In genomic region chr3:144616654-144617425, GRCm38 (mm10) we compare ENCODE assay signal across 8 mouse cellular contexts. TPM values are rescaled to one million over a fixed set of nuclear protein-coding genes. Genes with fewer than 3 reads are reported as not detected.
DNase-seq lines count a peak whose midpoint lies in the region; ATAC-seq and TF ChIP-seq lines count a peak whose summit lies in the region.

No protein-coding gene starts in this region.

- TF ChIP-seq POLR2A in MEL (IDR thresholded peaks at IDR 0.05; ENCODE audit: control insufficient read depth in 1 of 2, insufficient read depth in 1 of 2, low read depth in 1 of 2, low read length in 2 of 2, poor library complexity in 1 of 2): no peak
- TF ChIP-seq POLR2A in cerebellum, adult 2 months (IDR thresholded peaks at IDR 0.05; ENCODE audit: borderline replicate concordance, insufficient read depth, low read length): no peak
- TF ChIP-seq POLR2A in olfactory bulb, adult 2 months (IDR thresholded peaks at IDR 0.05; ENCODE audit: insufficient read depth, low read depth, low read length): no peak

- no peak overlapping the region for H3K4me2 ChIP-seq in lung, embryonic 14.5 days

- H3K36me3 ChIP-seq in MEL (ENCODE audit: control insufficient read depth in 1 of 2, insufficient read depth in 2 of 2, low read length in 2 of 2): peaks cover 0 to 7% of the 10 kb centered on the region in 2 experiments; a peak in 2 of 4 replicates
- no peaks in the 10 kb centered on the region for H3K36me3 ChIP-seq in lung, embryonic 14.5 days (ENCODE audit: insufficient read depth)

- peak; percentile 86 to 90 (median 89) for TF ChIP-seq CTCF in MEL (IDR thresholded peaks at IDR 0.05 in 2 of 3, conservative IDR thresholded peaks at IDR 0.05 in 1 of 3; ENCODE audit: control insufficient read depth in 1 of 3, insufficient read depth in 1 of 3, low read depth in 2 of 3, low read length in 3 of 3, poor library complexity in 1 of 3, severe bottlenecking in 1 of 3)
- TF ChIP-seq CTCF in cerebellum, adult 2 months (IDR thresholded peaks at IDR 0.05; ENCODE audit: borderline replicate concordance, insufficient read depth, low read depth, low read length): peak; percentile 92
- peak; percentile 95 for TF ChIP-seq CTCF in lung, embryonic 14.5 days (IDR thresholded peaks at IDR 0.05; ENCODE audit: low read depth)
- peak; percentile 66 for TF ChIP-seq CTCF in olfactory bulb, adult 2 months (IDR thresholded peaks at IDR 0.05; ENCODE audit: insufficient read depth, low read depth, low read length)

- H3K27ac ChIP-seq in MEL (ENCODE audit: control insufficient read depth, low read depth, low read length): no peak overlapping the region
- H3K27ac ChIP-seq in cerebellum, adult 2 months (ENCODE audit: insufficient read depth, low read length): no peak overlapping the region
- H3K27ac ChIP-seq in lung, embryonic 14.5 days (ENCODE audit: low read depth): no peak overlapping the region
- no peak overlapping the region for H3K27ac ChIP-seq in olfactory bulb, adult 2 months (ENCODE audit: insufficient read depth, low read depth, low read length)

- H3K27me3 ChIP-seq in MEL (ENCODE audit: control insufficient read depth in 1 of 2, insufficient read depth in 2 of 2, low read length in 2 of 2): no peaks in the 10 kb centered on the region
- no peaks in the 10 kb centered on the region for H3K27me3 ChIP-seq in cerebellum, adult 2 months (ENCODE audit: control insufficient read depth, insufficient read depth, low read length)
- H3K27me3 ChIP-seq in lung, embryonic 14.5 days (ENCODE audit: insufficient read depth, low read length): no peaks in the 10 kb centered on the region

- no peaks in the 10 kb centered on the region for H3K9me3 ChIP-seq in MEL (replicated peaks; ENCODE audit: insufficient read depth, low read length)
- no peaks in the 10 kb centered on the region for H3K9me3 ChIP-seq in lung, embryonic 14.5 days (ENCODE audit: low read depth, low read length)

- 49% methylated on average over 8 of the region's 8 CpGs for WGBS in cerebellum, adult 2 months
- 72% methylated on average over 8 of the region's 8 CpGs for WGBS in lung, embryonic 14.5 days
- WGBS in olfactory bulb, adult 2 months: 47% methylated on average over 8 of the region's 8 CpGs

- no peak overlapping the region for H3K9ac ChIP-seq in MEL (ENCODE audit: control insufficient read depth, low read depth, low read length, poor library complexity, severe bottlenecking)
- H3K9ac ChIP-seq in lung, embryonic 14.5 days: no peak overlapping the region

- peak; percentile 81 for DNase-seq in MEL (ENCODE audit: low read depth, low spot score)
- peak; percentile 73 to 82 for DNase-seq in cerebellum, adult 2 months
- peak; percentile 81 for DNase-seq in forelimb bud, embryonic 11.5 days (ENCODE audit: low read depth, low spot score)
- DNase-seq in layer of hippocampus, adult 8-10 months (ENCODE audit: low spot score in 2 of 2): peak; percentile 83 to 86
- DNase-seq in lung, embryonic 14.5 days: peak; percentile 93
- peak; percentile 52 to 59 for DNase-seq in thymus, adult 18-20 months

- no peak overlapping the region for H3K4me3 ChIP-seq in MEL (ENCODE audit: control insufficient read depth in 1 of 2, insufficient read depth in 1 of 2, low read depth in 2 of 2, low read length in 2 of 2)
- no peak overlapping the region for H3K4me3 ChIP-seq in cerebellum, adult 2 months (replicated peaks; ENCODE audit: insufficient read depth, low read depth, low read length)
- no peak overlapping the region for H3K4me3 ChIP-seq in lung, embryonic 14.5 days (ENCODE audit: low read depth, low read length)
- H3K4me3 ChIP-seq in olfactory bulb, adult 2 months (ENCODE audit: insufficient read depth, low read depth, low read length): no peak overlapping the region

- TF ChIP-seq RAD21 in MEL (IDR thresholded peaks at IDR 0.05; ENCODE audit: low read depth, low read length): peak; percentile 77

- H3K4me1 ChIP-seq in MEL (ENCODE audit: control insufficient read depth in 1 of 2, insufficient read depth in 2 of 2, low read length in 2 of 2): peaks cover 3 to 9% of the 10 kb centered on the region in 2 experiments; a peak in 3 of 4 replicates
- H3K4me1 ChIP-seq in cerebellum, adult 2 months (ENCODE audit: control insufficient read depth, insufficient read depth, low read length): no peaks in the 10 kb centered on the region
- 0 out of 2 replicates have a peak, but pooled peaks cover 2% of the 10 kb centered on the region for H3K4me1 ChIP-seq in lung, embryonic 14.5 days (ENCODE audit: insufficient read depth)
- no peaks in the 10 kb centered on the region for H3K4me1 ChIP-seq in olfactory bulb, adult 2 months (ENCODE audit: control insufficient read depth, insufficient read depth, low read length)

- ATAC-seq in hematopoietic stem cell, adult 5-6 weeks (replicated peaks in 1 of 2; ENCODE audit: insufficient read depth in 1 of 2, low FRiP score in 2 of 2, low TSS enrichment in 1 of 2, low read depth in 1 of 2, poor library complexity in 2 of 2, severe bottlenecking in 2 of 2): peak; percentile 92 to 98
- peak; percentile 89 for ATAC-seq in lung, embryonic 14.5 days (ENCODE audit: insufficient read depth)

- no peak for TF ChIP-seq EP300 in MEL (IDR thresholded peaks at IDR 0.05; ENCODE audit: low read depth in 1 of 2, low read length in 2 of 2)

- H3K79me2 ChIP-seq in MEL (ENCODE audit: control insufficient read depth, insufficient read depth, low read length, poor library complexity): no peaks in the 10 kb centered on the region

TF ChIP-seq in MEL, 35 proteins besides CTCF, POLR2A, EP300 and RAD21:
- TF ChIP-seq SMC3 (IDR thresholded peaks at IDR 0.05; ENCODE audit: low read depth, low read length): peak; percentile 92
- TF ChIP-seq USF2 (IDR thresholded peaks at IDR 0.05; ENCODE audit: borderline replicate concordance in 1 of 2, insufficient read depth in 1 of 2, low read depth in 1 of 2, low read length in 2 of 2): no peak
- peak; percentile 72 for TF ChIP-seq ZC3H11A (IDR thresholded peaks at IDR 0.05; ENCODE audit: low read depth, low read length)
- no peak for TF ChIP-seq ZNF384 (IDR thresholded peaks at IDR 0.05; ENCODE audit: low read depth, low read length)
- TF ChIP-seq GABPA (IDR thresholded peaks at IDR 0.05; ENCODE audit: low read depth, low read length): no peak
- no peak for TF ChIP-seq USF1 (IDR thresholded peaks at IDR 0.05; ENCODE audit: low read depth, low read length)
- TF ChIP-seq GATA1 (IDR thresholded peaks at IDR 0.05; ENCODE audit: low read depth, low read length): 0 out of 2 replicates have a peak, but pooled peaks have one; percentile 12
- TF ChIP-seq MYC (IDR thresholded peaks at IDR 0.05; ENCODE audit: low read depth, low read length): no peak
- TF ChIP-seq TBP (IDR thresholded peaks at IDR 0.05; ENCODE audit: low read depth, low read length): no peak

RNA-seq across cellular contexts. Expression of gene Selenof, which starts 46.7 kb away (rescaled TPM):
- total RNA-seq in MEL (2012; rRNA removed): 307 and 316 TPM in 2 replicates
- polyA plus RNA-seq in MEL (2012; ENCODE audit: insufficient read depth in 1 of 2, insufficient read length in 2 of 2, low read depth in 1 of 2, low replicate concordance in 2 of 2, missing spikeins in 1 of 2): 1,000 to 10,000 TPM in 1 of 2 experiments, 100 to 1,000 TPM in 1; 265 to 1,760 TPM
- 285 and 301 TPM in 2 replicates for polyA plus RNA-seq in cerebellum, adult 2 months (2012; rRNA removed)
- 485 and 587 TPM in 2 replicates for total RNA-seq in hematopoietic stem cell, adult 5-6 weeks (2017)
- total RNA-seq in layer of hippocampus, adult 8-10 months (2022): 100 to 1,000 TPM; 226 to 234 (median 231) TPM
- polyA plus RNA-seq in lung, embryonic 14.5 days (2014; fragmentation: Nextera tagmentation; extraction: Ambion mirVana): 497 and 531 TPM in 2 replicates
- not detected in 2 replicates for polyA plus RNA-seq in olfactory bulb, adult 2 months (2012; ENCODE audit: insufficient read depth, insufficient read length, low replicate concordance, missing spikeins)

RNA-seq across cellular contexts. Expression of gene Hs2st1, which starts 46.9 kb away (rescaled TPM):
- total RNA-seq in MEL (2012; rRNA removed): 13.5 and 13.6 TPM in 2 replicates
- polyA plus RNA-seq in MEL (2012; ENCODE audit: insufficient read depth in 1 of 2, insufficient read length in 2 of 2, low read depth in 1 of 2, low replicate concordance in 2 of 2, missing spikeins in 1 of 2): 10 to 100 TPM in 1 of 2 experiments, not detected in 1; 16.1 TPM
- polyA plus RNA-seq in cerebellum, adult 2 months (2012; rRNA removed): 15.2 and 15.4 TPM in 2 replicates
- total RNA-seq in hematopoietic stem cell, adult 5-6 weeks (2017): 15.8 and 16.8 TPM in 2 replicates
- 10 to 100 TPM; 35.0 to 45.5 (median 39.9) TPM for total RNA-seq in layer of hippocampus, adult 8-10 months (2022)
- polyA plus RNA-seq in lung, embryonic 14.5 days (2014; fragmentation: Nextera tagmentation; extraction: Ambion mirVana): 11.9 and 13.3 TPM in 2 replicates
- not detected in 2 replicates for polyA plus RNA-seq in olfactory bulb, adult 2 months (2012; ENCODE audit: insufficient read depth, insufficient read length, low replicate concordance, missing spikeins)
